Mouse (Mus musculus) cerebellum, adult 2 months (tissue): Measurements from ENCODE around the gene Pip4p1.

Experiments
- CTCF ChIP-seq: fragments of 200-500 bp; IDR thresholded peaks from 2 replicates; pipeline ENCODE4 v1.5.1; 2011; ENCODE audit warnings: low read depth, mild to moderate bottlenecking, control low read depth, low read length, moderate library complexity, borderline replicate concordance; ENCODE audit not compliant: insufficient read depth
- POLR2A ChIP-seq: fragments of 200-500 bp; IDR thresholded peaks from 2 replicates; pipeline ENCODE4 v1.6.1; 2011; ENCODE audit warnings: low read length, control low read depth, borderline replicate concordance; ENCODE audit not compliant: insufficient read depth

- no peak for TF ChIP-seq POLR2A
- TF ChIP-seq CTCF: no peak
Measured at GRCm38 (mm10) chr14:50892541-50893459, 37.9 kb downstream of the Pip4p1 start.
